Mouse (Mus musculus): ENCODE results near the gene Foxp1.

DNA sequence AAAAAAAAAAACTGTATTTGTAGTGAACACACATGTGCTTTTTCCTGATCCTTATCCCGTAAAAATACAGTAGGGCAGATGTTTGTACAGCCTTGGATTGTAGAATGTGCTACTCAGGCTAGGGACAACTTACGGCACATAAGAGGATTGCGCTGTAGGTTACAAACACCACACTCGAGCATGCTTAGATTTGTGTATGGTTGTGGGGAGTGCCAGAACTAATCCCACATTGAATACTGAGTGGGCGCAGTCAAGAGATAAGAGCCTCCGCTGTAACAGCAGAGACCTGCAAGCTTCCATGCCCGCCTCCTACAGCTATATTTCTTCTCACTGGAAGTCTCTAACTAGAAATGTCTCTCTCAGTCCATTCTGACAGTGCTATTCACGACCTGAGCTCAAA lies 286.9 kb downstream of the Foxp1 start:
- TF ChIP-seq CTCF (IDR thresholded peaks at IDR 0.05) (no peak), EP300 (IDR thresholded peaks at IDR 0.05) (no peak)
